Mouse (Mus musculus) adrenal gland, adult 10 weeks (tissue): ENCODE measurements around the gene Fuom. TPM values are rescaled to one million over a fixed set of nuclear protein-coding genes. Genes with fewer than 3 reads are reported as not detected.

Experiments
- polyA plus RNA-seq: library from polyadenylated mRNA; stranded (reverse); fragments of 350-450 nt; fragmentation: Illumina TruSeq; extraction: RNeasy Lipid Tissue Mini Kit (QIAGEN cat#74804); gene quantifications from one replicate; pipeline ENCODE4 v1.2.3, GENCODE M21; 2014; ENCODE audit warnings: low read depth, low replicate concordance

Gene Fuom
- polyA plus RNA-seq, result 21.3 TPM

GRCm38 (mm10) chr7:140101993-140102860, at the start of gene Fuom:
Fuom (minus strand) TSS chr7:140102441.

GRCm38 (mm10) chr7:140137135-140138020, 35.1 kb upstream of the Fuom start, which contains the start of gene Mtg1:
Mtg1 (plus strand) TSS chr7:140137564.

GRCm38 (mm10) chr7:140116329-140117054, 14.3 kb upstream of the Fuom start, which contains the start of gene Echs1:
Echs1 (minus strand) TSS chr7:140116476.

GRCm38 (mm10) chr7:140115583-140116328, 13.5 kb upstream of the Fuom start, which contains the start of gene Paox:
Paox (plus strand) TSS chr7:140115799.

GRCm38 (mm10) chr7:140092924-140093528, 9.2 kb downstream of the Fuom start, which contains the start of gene Prap1:
Prap1 (plus strand) TSS chr7:140093395.

GRCm38 (mm10) chr7:140082242-140082678, 20.0 kb downstream of the Fuom start, which contains the start of gene Caly:
Caly (minus strand) TSS chr7:140082548.

GRCm38 (mm10) chr7:140048361-140049114, 53.7 kb downstream of the Fuom start, which contains the start of gene Msx3:
Msx3 (minus strand) TSS chr7:140049089.

Other genes starting within 250 kb of the Fuom start
- gene Kndc1, start 207.7 kb downstream of the Fuom start, polyA plus RNA-seq, result 0.17 TPM
- not detected for gene Utf1, start 158.7 kb downstream of the Fuom start, polyA plus RNA-seq
- not detected for gene 6430531B16Rik, start 123.7 kb downstream of the Fuom start, polyA plus RNA-seq
- 0.23 TPM for gene Adam8, start 109.9 kb downstream of the Fuom start, polyA plus RNA-seq
- gene Zfp511, start 66.0 kb downstream of the Fuom start, polyA plus RNA-seq, result 10.6 TPM
- gene Tubgcp2, start 65.8 kb downstream of the Fuom start, polyA plus RNA-seq, result 25.7 TPM
- not detected for gene Msx3, start 53.4 kb downstream of the Fuom start, polyA plus RNA-seq
- gene Caly, start 19.9 kb downstream of the Fuom start, polyA plus RNA-seq, result not detected
- gene Prap1, start 9.0 kb downstream of the Fuom start, polyA plus RNA-seq, result not detected
- 10.3 TPM for gene Paox, start 13.4 kb upstream of the Fuom start, polyA plus RNA-seq
- 264 TPM for gene Echs1, start 14.0 kb upstream of the Fuom start, polyA plus RNA-seq
- gene Mtg1, start 35.1 kb upstream of the Fuom start, polyA plus RNA-seq, result 7.0 TPM
- 1.6 TPM for gene Sprn, start 52.4 kb upstream of the Fuom start, polyA plus RNA-seq
- not detected for gene Olfr522, start 62.3 kb upstream of the Fuom start, polyA plus RNA-seq
- not detected for gene Olfr523, start 70.8 kb upstream of the Fuom start, polyA plus RNA-seq
- gene Olfr524, start 103.5 kb upstream of the Fuom start, polyA plus RNA-seq, result not detected
- not detected for gene Cd163l1, start 115.8 kb upstream of the Fuom start, polyA plus RNA-seq
- gene 5830411N06Rik, start 144.8 kb upstream of the Fuom start, polyA plus RNA-seq, result not detected
- not detected for gene Olfr525, start 218.4 kb upstream of the Fuom start, polyA plus RNA-seq
- not detected for gene Olfr527, start 231.6 kb upstream of the Fuom start, polyA plus RNA-seq